Mouse (Mus musculus) liver, embryonic 15.5 days (tissue): ENCODE results near the gene Dpp3. TPM values are rescaled to one million over a fixed set of nuclear protein-coding genes. Genes with fewer than 3 reads are reported as not detected.
A peak's percentile ranks its signal among the peaks of the same experiment; 100 is the strongest.
"Not testable (repeated sequence)": the region's sequence is repeated elsewhere in the genome, so short reads cannot be mapped to it uniquely, and the experiment has no call there.

Experiments
- ATAC-seq: fragments of 200-750 bp; cut with Nextera tagmentation; 2 replicates; pipeline ENCODE4 v1.8.0; 2017; ENCODE audit warnings: moderate number of reproducible peaks, mild to moderate bottlenecking, moderate library complexity; ENCODE audit not compliant: insufficient read depth
- H3K27ac ChIP-seq: fragments of 300-500 bp; sonication (generic); replicated peaks from 2 replicates; pipeline ENCODE4 v1.5.1; 2015; ENCODE audit warnings: mild to moderate bottlenecking, inconsistent platforms
- H3K27me3 ChIP-seq: fragments of 300-500 bp; sonication (generic); 2 replicates; pipeline ENCODE4 v1.6.1; 2015; ENCODE audit warnings: mild to moderate bottlenecking, inconsistent platforms
- H3K36me3 ChIP-seq: fragments of 300-500 bp; sonication (generic); replicated peaks from 2 replicates; pipeline ENCODE4 v1.6.1; 2015; ENCODE audit warnings: moderate library complexity, mild to moderate bottlenecking, inconsistent platforms
- H3K4me1 ChIP-seq: fragments of 300-500 bp; sonication (generic); replicated peaks from 2 replicates; pipeline ENCODE4 v1.6.1; 2015; ENCODE audit warnings: inconsistent platforms
- H3K4me2 ChIP-seq: fragments of 300-500 bp; sonication (generic); 2 replicates; pipeline ENCODE4 v1.6.1; 2015; ENCODE audit warnings: moderate library complexity, mild to moderate bottlenecking, inconsistent platforms
- H3K4me3 ChIP-seq: fragments of 300-500 bp; sonication (generic); replicated peaks from 2 replicates; pipeline ENCODE4 v1.5.1; 2015; ENCODE audit warnings: mild to moderate bottlenecking, inconsistent platforms
- H3K9ac ChIP-seq: fragments of 300-500 bp; sonication (generic); 2 replicates; pipeline ENCODE4 v1.6.1; 2015; ENCODE audit warnings: moderate library complexity, mild to moderate bottlenecking, inconsistent platforms
- H3K9me3 ChIP-seq: fragments of 300-500 bp; sonication (generic); replicated peaks from 2 replicates; pipeline ENCODE4 v1.6.1; 2016; ENCODE audit warnings: inconsistent platforms
- WGBS: fragments of 180-500 bp; shearing (Covaris S2); methylation state at CpG from one replicate; pipeline ENCODE4 v1.1.7; 2015; ENCODE audit warnings: mixed read lengths; ENCODE audit not compliant: insufficient replicate concordance; 5-methylcytosine and 5-hydroxymethylcytosine counted together
- polyA plus RNA-seq: library from polyadenylated mRNA; unstranded; fragments of >200 nt; fragmentation: Nextera tagmentation; extraction: Ambion mirVana; gene quantifications from 2 replicates; pipeline ENCODE4 v1.2.1, GENCODE M21; 2015

The Dpp3 gene
- 46.0 and 47.8 TPM in 2 replicates for polyA plus RNA-seq

- H3K9me3 ChIP-seq: no peaks in the 10 kb centered on the region
- H3K9ac ChIP-seq: peak within 1 kb of the TSS; percentile 66
- H3K27ac ChIP-seq: peak within 1 kb of the TSS; percentile 59
- no peaks in the 10 kb centered on the region for H3K27me3 ChIP-seq
- WGBS: 0% methylated on average over 32 of the region's 32 CpGs
- H3K4me1 ChIP-seq: peaks cover 27% of the 10 kb centered on the region
- H3K4me3 ChIP-seq: peak within 1 kb of the TSS; percentile 78
- ATAC-seq: peak; percentile 99
- H3K4me2 ChIP-seq: peak within 1 kb of the TSS; percentile 81
- peaks cover 29% of the 10 kb centered on the region for H3K36me3 ChIP-seq
These were observed at the start of gene Dpp3 for GRCm38 (mm10) chr19:4927904-4928531. Gene Dpp3, minus strand, starts transcription at chr19:4928287.

GRCm38 (mm10) chr19:4968236-4968635 lies 40.1 kb upstream of the Dpp3 start:
- no peak overlapping the region for H3K4me2 ChIP-seq
- no peak for ATAC-seq
- H3K4me3 ChIP-seq: no peak overlapping the region
- no peaks in the 10 kb centered on the region for H3K9me3 ChIP-seq
- peaks cover 22% of the 10 kb centered on the region for H3K36me3 ChIP-seq
- H3K27me3 ChIP-seq: no peaks in the 10 kb centered on the region
- H3K27ac ChIP-seq: no peak overlapping the region
- no peak overlapping the region for H3K9ac ChIP-seq
- 63% methylated on average over 2 of the region's 2 CpGs for WGBS
- peaks cover 3% of the 10 kb centered on the region for H3K4me1 ChIP-seq

- Histone ChIP-seq H3K27ac (peak within 1 kb of the TSS; percentile 77), H3K27me3 (peaks cover 13% of the 10 kb centered on the region), H3K4me3 (peak within 1 kb of the TSS; percentile 88), H3K9me3 (no peaks in the 10 kb centered on the region), H3K9ac (peak within 1 kb of the TSS; percentile 81), H3K4me2 (peak within 1 kb of the TSS; percentile 79), H3K36me3 (peaks cover 22% of the 10 kb centered on the region), H3K4me1 (peaks cover 17% of the 10 kb centered on the region)
- under 1% methylated on average over 34 of the region's 34 CpGs for WGBS
- peak; percentile 97 for ATAC-seq
These were observed 34.0 kb upstream of the Dpp3 start, which contains the start of gene Mrpl11 for GRCm38 (mm10) chr19:4961928-4962601. Gene Mrpl11, plus strand, starts transcription at chr19:4962147.

- peaks cover 38% of the 10 kb centered on the region for H3K27me3 ChIP-seq
- not testable (repeated sequence) for H3K36me3 ChIP-seq, ATAC-seq, H3K4me3 ChIP-seq, H3K9me3 ChIP-seq, H3K9ac ChIP-seq, H3K4me2 ChIP-seq, H3K27ac ChIP-seq, H3K4me1 ChIP-seq
- 73% methylated on average over 9 of the region's 9 CpGs for WGBS
These were observed 20.6 kb upstream of the Dpp3 start for GRCm38 (mm10) chr19:4948641-4949040.

DNA sequence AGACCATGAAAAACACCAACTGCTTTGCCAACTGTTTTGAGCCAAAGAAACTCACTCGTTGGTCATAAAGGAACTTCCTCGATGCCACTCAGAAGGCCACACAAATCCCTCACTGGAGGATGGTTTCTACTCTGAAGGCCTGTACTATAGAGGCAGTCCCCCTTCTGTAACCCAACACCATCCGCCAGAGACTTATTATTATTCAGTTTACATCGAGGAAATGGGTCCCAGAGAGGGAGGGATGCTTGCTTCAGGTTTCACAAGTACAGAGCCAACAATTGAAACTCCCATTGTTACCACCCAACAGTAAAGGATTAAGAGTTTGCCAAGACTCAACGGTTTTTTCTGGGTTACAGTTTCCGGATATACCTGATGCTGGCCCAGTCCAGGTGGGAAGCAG lies 17.5 kb upstream of the Dpp3 start:
- 38% methylated on average over 6 of the region's 6 CpGs for WGBS
- Histone ChIP-seq H3K27me3 (peaks cover 68% of the 10 kb centered on the region), H3K9ac (no peak overlapping the region), H3K9me3 (no peaks in the 10 kb centered on the region), H3K4me1 (peaks cover 15% of the 10 kb centered on the region), H3K4me2 (no peak overlapping the region), H3K4me3 (no peak overlapping the region), H3K36me3 (no peaks in the 10 kb centered on the region), H3K27ac (no peak overlapping the region)
- no peak for ATAC-seq

- Histone ChIP-seq H3K9ac (no peak overlapping the region), H3K4me1 (peaks cover 15% of the 10 kb centered on the region), H3K36me3 (no peaks in the 10 kb centered on the region), H3K9me3 (no peaks in the 10 kb centered on the region), H3K4me2 (peak overlapping the region; percentile 85), H3K4me3 (peak overlapping the region; percentile 58), H3K27ac (no peak overlapping the region), H3K27me3 (peaks cover 83% of the 10 kb centered on the region)
- no peak for ATAC-seq
- 6% methylated on average over 13 of the region's 13 CpGs for WGBS
These were observed 15.1 kb upstream of the Dpp3 start for GRCm38 (mm10) chr19:4943253-4943588.

- H3K27ac ChIP-seq: no peak within 1 kb of the TSS
- H3K9ac ChIP-seq: peak within 1 kb of the TSS; percentile 42
- peaks cover 15% of the 10 kb centered on the region for H3K4me1 ChIP-seq
- no peaks in the 10 kb centered on the region for H3K9me3 ChIP-seq
- H3K4me3 ChIP-seq: peak within 1 kb of the TSS; percentile 58
- ATAC-seq: peak; percentile 88
- H3K27me3 ChIP-seq: peaks cover 84% of the 10 kb centered on the region
- no peaks in the 10 kb centered on the region for H3K36me3 ChIP-seq
- 1% methylated on average over 55 of the region's 55 CpGs for WGBS
- peak within 1 kb of the TSS; percentile 85 for H3K4me2 ChIP-seq
These were observed 14.6 kb upstream of the Dpp3 start, which contains the start of gene Peli3 for GRCm38 (mm10) chr19:4942551-4943252. Gene Peli3, minus strand, starts transcription at chr19:4943127.

DNA sequence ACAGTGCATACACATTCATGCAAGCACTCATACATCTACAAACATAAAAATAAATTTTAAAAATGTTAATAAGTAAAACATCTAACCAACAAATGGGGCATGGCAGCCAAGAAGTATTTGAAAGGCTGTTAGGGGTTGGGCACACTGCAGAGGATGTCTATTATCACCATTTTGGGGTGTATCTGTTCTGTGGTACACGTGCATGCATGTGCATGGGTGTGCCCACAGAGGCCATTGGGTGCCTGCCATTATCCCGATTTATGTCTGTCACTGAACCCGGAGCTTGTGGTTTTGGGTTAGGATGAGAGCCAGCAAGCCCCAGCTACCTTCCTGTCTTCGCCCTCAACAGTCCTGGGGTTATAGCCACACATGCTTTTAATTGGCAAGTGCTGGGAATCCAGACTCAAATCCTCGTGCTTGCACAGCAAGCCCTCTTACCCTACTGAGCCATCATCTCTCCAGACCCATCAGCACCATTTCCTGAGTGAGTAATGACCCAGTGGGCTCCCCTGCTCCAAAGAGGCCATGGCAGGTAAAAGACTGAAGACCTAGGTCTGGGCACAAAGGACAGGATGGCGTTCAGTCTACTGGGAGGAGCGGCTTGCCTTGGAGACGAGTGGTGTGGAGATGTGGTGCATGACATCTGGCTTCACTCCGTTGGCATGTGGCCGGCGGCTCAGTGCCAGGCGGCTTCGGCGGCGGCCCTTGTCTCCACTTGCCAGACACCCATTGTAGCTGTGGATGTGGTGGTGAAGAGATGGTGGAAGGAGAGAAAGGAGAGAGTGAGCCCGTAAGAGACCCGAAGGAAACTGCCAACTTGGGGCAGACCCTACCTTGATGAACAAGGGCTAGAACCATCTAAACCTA lies 9.6 kb upstream of the Dpp3 start:
- Histone ChIP-seq H3K27ac (no peak overlapping the region), H3K4me3 (no peak overlapping the region), H3K9ac (no peak overlapping the region), H3K27me3 (peaks cover 47% of the 10 kb centered on the region), H3K4me1 (peaks cover 5% of the 10 kb centered on the region), H3K36me3 (no peaks in the 10 kb centered on the region), H3K4me2 (no peak overlapping the region), H3K9me3 (no peaks in the 10 kb centered on the region)
- no peak for ATAC-seq
- WGBS: 67% methylated on average over 17 of the region's 17 CpGs

DNA sequence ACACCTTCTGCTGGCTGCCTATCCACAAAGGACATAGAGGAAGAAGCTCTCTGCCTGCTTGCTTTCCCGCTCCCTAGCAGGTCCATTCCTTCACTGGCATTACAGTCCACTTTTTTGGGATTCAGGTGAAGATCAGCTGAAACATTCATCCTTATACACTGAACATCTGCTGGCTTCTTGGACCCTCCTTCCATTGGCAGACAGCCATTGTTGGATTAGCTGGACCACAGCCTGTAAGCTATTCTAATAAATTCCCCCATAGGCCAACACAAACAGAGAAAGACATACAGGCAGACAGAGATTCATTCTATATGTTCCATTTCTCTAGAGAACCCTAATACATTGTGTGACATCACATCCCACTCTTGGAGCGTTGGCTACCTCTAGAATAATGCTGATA lies 8.8 kb upstream of the Dpp3 start:
- Histone ChIP-seq H3K27ac (no peak overlapping the region), H3K9me3 (no peaks in the 10 kb centered on the region), H3K27me3 (peaks cover 39% of the 10 kb centered on the region), H3K4me1 (no peaks in the 10 kb centered on the region), H3K4me3 (no peak overlapping the region), H3K36me3 (no peaks in the 10 kb centered on the region), H3K9ac (no peak overlapping the region), H3K4me2 (no peak overlapping the region)
- ATAC-seq: no peak
- WGBS: 53% methylated on average over 2 of the region's 2 CpGs

GRCm38 (mm10) chr19:4928781-4929180 lies 694 bp upstream of the Dpp3 start:
- no peak for ATAC-seq
- Histone ChIP-seq H3K4me1 (peaks cover 27% of the 10 kb centered on the region), H3K4me3 (peak overlapping the region; percentile 78), H3K9ac (no peak overlapping the region; the same call in 1 of the 2 replicates), H3K4me2 (peak overlapping the region; percentile 81), H3K27me3 (no peaks in the 10 kb centered on the region), H3K27ac (peak overlapping the region; percentile 59), H3K9me3 (no peaks in the 10 kb centered on the region), H3K36me3 (peaks cover 21% of the 10 kb centered on the region)
- 69% methylated on average over 5 of the region's 5 CpGs for WGBS
